Mouse (Mus musculus) embryonic facial prominence, embryonic 11.5 days (tissue): ENCODE measurements around the gene Ciita. TPM values are rescaled to one million over a fixed set of nuclear protein-coding genes. Genes with fewer than 3 reads are reported as not detected.

Experiments used
- ATAC-seq: fragments of 200-750 bp; cut with Nextera tagmentation; replicated peaks from 2 replicates; pipeline ENCODE4 v1.8.0; 2017; ENCODE audit warnings: low read depth; ENCODE audit not compliant: insufficient number of reproducible peaks, low FRiP score, low TSS enrichment
- DNase-seq: peaks from one replicate; pipeline ENCODE4 v3.0.0-alpha.2; 2015; ENCODE audit warnings: low spot score
- H3K27ac ChIP-seq: fragments of 300-500 bp; sonication (generic); replicated peaks from 2 replicates; pipeline ENCODE4 v1.5.1; 2014; ENCODE audit warnings: mild to moderate bottlenecking, low read depth, low read length, control low read depth
- H3K27me3 ChIP-seq: fragments of 300-500 bp; sonication (generic); 2 replicates; pipeline ENCODE4 v1.6.1; 2014; ENCODE audit warnings: mild to moderate bottlenecking, low read length, moderate library complexity, mixed read lengths; ENCODE audit not compliant: control insufficient read depth, insufficient read depth
- H3K36me3 ChIP-seq: fragments of 300-500 bp; sonication (generic); replicated peaks from 2 replicates; pipeline ENCODE4 v1.6.1; 2014; ENCODE audit warnings: low read depth, mild to moderate bottlenecking, low read length, moderate library complexity, mixed read lengths; ENCODE audit not compliant: control insufficient read depth, insufficient read depth
- H3K4me1 ChIP-seq: fragments of 300-500 bp; sonication (generic); 2 replicates; pipeline ENCODE4 v1.6.1; 2014; ENCODE audit warnings: low read length, mixed read lengths; ENCODE audit not compliant: control insufficient read depth, insufficient read depth
- H3K4me2 ChIP-seq: fragments of 300-500 bp; sonication (generic); 2 replicates; pipeline ENCODE4 v1.6.1; 2014; ENCODE audit warnings: low read depth, mild to moderate bottlenecking, control low read depth, low read length, moderate library complexity
- H3K4me3 ChIP-seq: fragments of 300-500 bp; sonication (generic); 2 replicates; pipeline ENCODE4 v1.5.1; 2014; ENCODE audit warnings: low read depth, low read length, control low read depth
- H3K9ac ChIP-seq: fragments of 300-500 bp; sonication (generic); replicated peaks from 2 replicates; pipeline ENCODE4 v1.6.1; 2014; ENCODE audit warnings: mild to moderate bottlenecking, control low read depth, low read length
- H3K9me3 ChIP-seq: fragments of 300-500 bp; sonication (generic); replicated peaks from 2 replicates; pipeline ENCODE4 v1.6.1; 2016; ENCODE audit warnings: mild to moderate bottlenecking, low read length, inconsistent platforms, mixed read lengths; ENCODE audit not compliant: control insufficient read depth
- WGBS: fragments of 180-500 bp; shearing (Covaris S2); extraction: QIAGEN DNeasy Blood & Tissue Kit; methylation state at CpG from one replicate; pipeline ENCODE4 v1.1.7; 2014; 5-methylcytosine and 5-hydroxymethylcytosine counted together
- polyA plus RNA-seq: library from polyadenylated mRNA; unstranded; fragments of >200 nt; fragmentation: Nextera tagmentation; extraction: Ambion mirVana; gene quantifications from 2 replicates; pipeline ENCODE4 v1.2.1, GENCODE M21; 2014

Gene Ciita
- polyA plus RNA-seq, 1 experiment from 2014 or later = 0.13 TPM

DNA sequence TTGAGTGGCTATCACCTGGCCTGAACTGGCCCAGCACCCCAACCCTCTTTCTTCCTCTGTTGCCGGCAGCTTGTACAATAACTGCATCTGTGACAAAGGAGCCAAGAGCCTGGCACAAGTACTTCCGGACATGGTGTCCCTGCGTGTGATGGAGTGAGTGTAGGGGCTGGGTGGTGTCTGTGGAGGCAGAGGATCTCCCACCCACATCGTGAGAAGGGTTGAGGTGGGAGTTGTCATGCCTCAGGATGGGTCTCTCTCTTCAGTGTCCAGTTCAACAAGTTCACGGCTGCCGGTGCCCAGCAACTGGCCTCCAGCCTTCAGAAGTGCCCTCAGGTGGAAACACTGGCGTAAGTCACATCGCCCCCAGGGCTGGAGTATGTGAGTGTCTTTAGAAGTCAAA is 43.8 kb downstream of the Ciita start:
- ATAC-seq (no peak), DNase-seq (no peak)
- H3K36me3 ChIP-seq = no peaks in the 10 kb centered on the region
- no peaks in the 10 kb centered on the region for H3K4me1 ChIP-seq
- no peak overlapping the region for H3K4me2 ChIP-seq
- H3K9me3 ChIP-seq = no peaks in the 10 kb centered on the region
- H3K9ac ChIP-seq = no peak overlapping the region
- no peak overlapping the region for H3K27ac ChIP-seq
- H3K4me3 ChIP-seq = no peak overlapping the region
- 85% methylated on average over 8 of the region's 8 CpGs for WGBS
- H3K27me3 ChIP-seq = no peaks in the 10 kb centered on the region

DNA sequence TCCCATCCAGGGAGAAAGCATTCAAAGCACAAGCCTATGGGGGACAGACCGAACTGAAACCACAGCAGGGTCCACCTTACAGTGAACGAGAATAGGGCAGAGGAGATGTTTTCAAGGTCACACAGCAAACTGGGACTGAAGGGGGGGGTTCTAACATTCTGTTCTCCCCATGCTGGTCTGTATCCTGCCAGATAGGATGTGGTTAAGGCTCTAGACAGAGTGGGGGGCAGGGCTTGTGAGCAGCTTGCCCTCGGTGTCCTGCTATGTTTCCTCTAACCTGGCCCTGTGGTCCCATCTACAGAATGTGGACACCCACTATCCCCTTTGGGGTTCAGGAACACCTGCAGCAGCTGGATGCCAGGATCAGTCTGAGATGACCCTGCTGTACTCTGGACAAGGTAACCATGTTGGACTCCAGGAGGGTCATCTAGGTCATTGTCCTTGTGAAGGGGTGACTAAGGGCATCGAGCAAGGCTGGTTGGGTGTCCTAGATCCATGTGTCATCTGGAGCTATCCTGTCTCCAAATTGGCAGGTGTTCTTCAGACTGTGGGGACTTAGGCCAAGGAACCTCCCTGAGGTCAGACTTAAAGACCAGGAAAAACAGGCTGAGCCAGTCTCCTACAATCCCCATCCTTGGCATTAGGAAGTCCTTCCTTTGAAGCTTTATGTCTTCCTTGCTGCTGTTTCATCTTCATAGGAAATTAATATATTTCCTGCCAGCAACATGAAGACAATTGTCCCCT is 45.2 kb downstream of the Ciita start:
- no peak for ATAC-seq
- no peaks in the 10 kb centered on the region for H3K9me3 ChIP-seq
- WGBS = 84% methylated on average over 4 of the region's 4 CpGs
- H3K4me1 ChIP-seq = no peaks in the 10 kb centered on the region
- no peak overlapping the region for H3K4me2 ChIP-seq
- H3K27me3 ChIP-seq = no peaks in the 10 kb centered on the region
- H3K36me3 ChIP-seq = no peaks in the 10 kb centered on the region
- no peak overlapping the region for H3K4me3 ChIP-seq
- no peak overlapping the region for H3K27ac ChIP-seq
- no peak overlapping the region for H3K9ac ChIP-seq
- DNase-seq = no peak

DNA sequence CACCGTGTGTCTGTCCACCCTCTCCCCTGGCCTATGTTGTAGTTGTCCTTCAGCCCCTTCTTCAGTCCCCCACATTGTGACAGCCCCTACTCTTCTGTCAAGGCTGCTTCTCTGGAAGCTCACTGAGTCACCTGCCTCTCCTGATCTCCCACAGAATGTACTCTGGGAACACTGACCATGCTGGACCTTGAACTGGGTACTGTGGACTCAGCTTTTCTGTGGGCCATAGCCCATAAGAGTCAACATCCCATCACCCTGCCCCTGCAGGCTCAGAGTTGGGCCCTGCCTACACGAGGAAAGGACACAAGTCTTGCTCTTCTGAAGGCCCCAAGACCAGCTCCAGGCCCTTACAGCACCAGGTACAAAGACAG is 45.7 kb downstream of the Ciita start:
- no peak for ATAC-seq
- DNase-seq = no peak
- H3K4me3 ChIP-seq = no peak overlapping the region
- H3K9ac ChIP-seq = no peak overlapping the region
- no peak overlapping the region for H3K27ac ChIP-seq
- H3K36me3 ChIP-seq = no peaks in the 10 kb centered on the region
- no peaks in the 10 kb centered on the region for H3K4me1 ChIP-seq
- H3K4me2 ChIP-seq = no peak overlapping the region
- H3K27me3 ChIP-seq = no peaks in the 10 kb centered on the region
- WGBS = 70% methylated on average over 2 of the region's 2 CpGs
- no peaks in the 10 kb centered on the region for H3K9me3 ChIP-seq

DNA sequence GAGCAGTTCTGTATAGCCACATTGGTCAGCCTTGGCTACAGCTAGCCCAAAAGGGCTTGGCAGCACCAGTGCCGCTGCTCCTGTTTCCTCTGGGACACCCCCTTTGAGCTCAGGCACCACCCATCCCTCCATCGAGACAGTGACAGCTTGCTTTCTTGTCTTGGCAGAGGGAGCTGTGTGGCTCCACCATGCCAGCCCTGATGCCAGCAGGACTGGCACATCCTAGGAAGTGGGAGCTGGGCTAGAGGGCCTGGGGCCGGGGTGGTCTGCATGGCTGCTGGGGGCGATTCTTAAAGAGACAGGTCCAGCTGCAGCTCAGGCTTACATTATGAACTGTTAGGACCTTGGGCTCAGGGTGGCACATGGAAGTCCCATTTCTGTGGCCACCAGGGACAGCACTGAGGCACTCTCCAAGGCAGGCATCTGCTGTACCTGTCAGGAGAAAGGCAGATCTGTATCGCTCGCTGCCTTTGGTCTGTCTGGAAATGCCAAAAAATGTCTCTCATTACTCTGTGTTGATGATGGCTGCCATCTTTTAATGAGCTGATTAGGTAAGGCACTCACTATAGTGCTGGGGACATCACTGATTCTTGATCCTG is 47.3 kb downstream of the Ciita start:
- Histone ChIP-seq H3K4me2 (no peak overlapping the region), H3K9ac (no peak overlapping the region), H3K4me1 (no peaks in the 10 kb centered on the region), H3K27ac (no peak overlapping the region), H3K27me3 (no peaks in the 10 kb centered on the region), H3K9me3 (no peaks in the 10 kb centered on the region), H3K4me3 (no peak overlapping the region), H3K36me3 (no peaks in the 10 kb centered on the region)
- 84% methylated on average over 6 of the region's 6 CpGs for WGBS
- DNase-seq = no peak
- ATAC-seq = no peak

DNA sequence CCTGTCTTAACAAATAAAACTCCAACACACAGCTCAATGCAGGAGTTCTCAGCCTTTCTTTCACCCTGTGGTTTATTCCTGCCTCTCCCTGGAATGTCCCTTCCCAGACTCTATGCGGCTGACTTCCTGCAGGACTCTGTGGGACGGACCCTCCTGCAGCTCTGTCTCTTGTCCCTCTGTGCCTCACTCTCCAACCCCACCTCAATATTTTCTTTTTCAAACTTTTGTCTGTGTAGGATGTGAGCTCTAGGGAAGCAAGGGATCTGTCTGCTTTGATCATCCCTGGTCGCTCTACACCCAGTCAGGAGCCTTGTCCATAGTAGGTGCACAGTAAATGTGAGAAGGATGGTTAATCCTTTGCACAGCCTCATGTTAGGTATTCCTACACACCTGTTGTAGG is 48.5 kb downstream of the Ciita start:
- no peak overlapping the region for H3K9ac ChIP-seq
- ATAC-seq = no peak
- no peaks in the 10 kb centered on the region for H3K9me3 ChIP-seq
- no peak overlapping the region for H3K27ac ChIP-seq
- WGBS = 83% methylated on average over 3 of the region's 3 CpGs
- H3K4me3 ChIP-seq = no peak overlapping the region
- H3K27me3 ChIP-seq = no peaks in the 10 kb centered on the region
- no peaks in the 10 kb centered on the region for H3K4me1 ChIP-seq
- H3K4me2 ChIP-seq = no peak overlapping the region
- H3K36me3 ChIP-seq = no peaks in the 10 kb centered on the region
- DNase-seq = no peak

DNA sequence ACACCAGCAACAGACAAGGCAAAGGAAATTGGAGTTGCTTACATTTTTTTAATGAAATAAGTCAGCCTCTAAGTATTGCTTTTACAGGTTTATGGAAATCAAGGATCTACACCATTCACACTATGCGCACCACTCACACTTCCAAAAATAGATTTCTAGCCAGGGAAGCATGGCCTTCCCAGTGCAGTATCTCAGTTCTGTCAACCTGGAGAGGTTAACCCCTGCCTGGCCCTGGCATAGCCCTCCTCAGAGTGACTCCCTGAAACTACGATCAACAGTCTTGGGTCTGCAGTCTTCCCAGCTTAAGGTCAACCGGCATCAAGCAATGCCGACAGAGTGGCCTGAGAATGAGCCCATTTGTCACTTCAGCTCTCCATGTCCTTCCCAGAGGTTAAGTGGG is 50.3 kb downstream of the Ciita start:
- Histone ChIP-seq H3K4me1 (no peaks in the 10 kb centered on the region), H3K9me3 (no peaks in the 10 kb centered on the region), H3K36me3 (no peaks in the 10 kb centered on the region), H3K9ac (no peak overlapping the region), H3K27me3 (no peaks in the 10 kb centered on the region), H3K27ac (no peak overlapping the region), H3K4me3 (no peak overlapping the region), H3K4me2 (no peak overlapping the region)
- DNase-seq (no peak), ATAC-seq (no peak)
- WGBS = 97% methylated on average over 4 of the region's 4 CpGs

DNA sequence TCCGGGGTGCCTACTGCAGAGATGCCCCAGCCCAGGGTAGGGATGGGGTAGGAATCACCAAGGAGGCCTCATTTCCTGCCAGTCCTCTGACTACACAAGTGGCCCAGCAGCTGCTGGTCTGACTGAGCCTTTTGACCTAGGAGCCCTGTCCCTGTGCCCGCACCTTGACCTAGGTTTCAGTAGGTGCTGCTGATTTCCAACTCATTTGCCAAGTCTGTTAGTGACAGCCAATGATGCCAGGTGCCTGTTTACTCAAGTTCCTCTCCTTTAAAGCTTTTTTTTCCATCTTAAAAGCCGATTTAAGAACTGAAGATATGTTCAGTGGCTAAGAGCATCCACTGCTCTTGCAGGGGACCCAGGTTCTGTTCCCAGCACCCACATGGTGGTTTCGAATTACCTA is 53.9 kb downstream of the Ciita start:
- H3K9me3 ChIP-seq = no peaks in the 10 kb centered on the region
- 91% methylated on average over 4 of the region's 4 CpGs for WGBS
- DNase-seq (no peak), ATAC-seq (no peak)
- H3K9ac ChIP-seq = no peak overlapping the region
- no peak overlapping the region for H3K4me3 ChIP-seq
- no peak overlapping the region for H3K4me2 ChIP-seq
- no peaks in the 10 kb centered on the region for H3K27me3 ChIP-seq
- no peak overlapping the region for H3K27ac ChIP-seq
- H3K36me3 ChIP-seq = no peaks in the 10 kb centered on the region
- no peaks in the 10 kb centered on the region for H3K4me1 ChIP-seq

DNA sequence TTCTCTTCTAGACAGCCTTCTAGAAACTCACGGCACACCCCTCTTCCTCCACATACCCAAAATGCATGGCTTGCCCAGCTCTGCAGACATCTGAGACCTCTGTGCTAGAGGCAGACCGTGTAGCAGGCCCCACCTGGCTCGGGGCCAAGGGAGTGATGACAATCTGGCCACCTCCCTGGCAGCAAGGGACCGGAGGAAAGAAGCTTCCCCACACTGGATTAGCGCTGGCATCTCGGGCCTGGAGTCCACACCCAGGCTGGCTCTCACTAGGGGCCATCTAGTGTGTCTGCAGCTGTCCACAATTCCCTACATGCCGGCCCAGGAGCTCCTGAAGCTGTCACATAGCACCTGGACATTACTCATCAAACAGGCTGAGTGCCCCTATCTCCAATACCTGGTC is 54.7 kb downstream of the Ciita start:
- no peak for ATAC-seq

More for the DNA sequence above, 54.7 kb downstream of the Ciita start:
- no peak for DNase-seq
- Histone ChIP-seq H3K4me2 (no peak overlapping the region), H3K27ac (no peak overlapping the region), H3K4me1 (no peaks in the 10 kb centered on the region), H3K9me3 (no peaks in the 10 kb centered on the region), H3K27me3 (no peaks in the 10 kb centered on the region), H3K36me3 (no peaks in the 10 kb centered on the region), H3K9ac (no peak overlapping the region), H3K4me3 (no peak overlapping the region)
- WGBS = 79% methylated on average over 7 of the region's 7 CpGs
